Mouse (Mus musculus): ENCODE results near the gene Erbin.

Gene Erbin

DNA sequence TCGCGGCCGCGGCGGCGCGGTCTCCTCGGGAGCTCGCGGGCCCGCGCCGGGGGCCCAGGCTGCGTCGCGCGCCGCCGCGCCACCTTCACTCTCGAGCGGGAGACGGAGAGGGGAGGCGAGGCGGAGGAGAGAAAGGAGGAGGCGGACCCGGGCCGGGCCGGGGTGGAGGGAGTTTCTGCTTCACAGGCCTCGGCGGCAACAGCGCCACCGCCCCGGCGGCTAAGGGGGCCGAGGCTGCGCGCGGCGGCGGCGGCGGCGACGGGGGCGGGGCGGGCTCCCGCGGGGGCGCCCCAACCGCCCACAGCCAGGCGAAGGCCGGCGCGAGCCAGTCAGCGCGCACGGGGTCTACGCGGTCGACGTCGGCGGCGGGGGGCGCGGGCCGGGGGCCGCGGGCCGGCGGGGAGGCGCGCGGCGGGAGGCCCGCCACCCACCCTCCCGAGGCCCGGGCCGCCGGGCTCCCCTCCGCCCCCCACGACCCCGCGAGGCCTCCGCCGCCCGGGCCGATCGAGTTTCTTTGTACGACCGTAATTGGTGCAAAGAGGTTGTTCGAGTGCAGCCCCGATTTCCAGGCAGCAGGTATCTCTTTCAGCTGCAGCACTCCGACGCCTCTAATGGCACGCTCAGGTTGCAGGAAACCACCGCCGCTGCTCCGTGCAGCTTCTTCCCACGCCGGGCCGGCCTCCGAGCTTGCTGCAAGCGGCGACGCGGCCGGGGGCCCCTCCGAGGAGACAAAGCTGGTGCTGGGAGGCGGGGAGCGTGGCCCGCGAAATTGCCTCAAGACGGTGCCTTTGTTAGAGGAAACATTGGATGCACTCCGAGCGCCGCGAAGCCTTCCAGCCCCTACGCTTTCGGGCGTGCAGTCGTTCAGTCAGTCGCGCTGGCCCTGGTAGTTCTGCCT, 868 bp upstream of the Erbin start:
- DNase-seq (ENCODE audit: low read depth, low spot score) = peak; percentile 83
- no peaks in the 10 kb centered on the region for H3K27me3 ChIP-seq (ENCODE audit: control insufficient read depth, insufficient read depth, low read length, poor library complexity, severe bottlenecking)
- no peaks in the 10 kb centered on the region for H3K36me3 ChIP-seq (ENCODE audit: control insufficient read depth, insufficient read depth, low read length, poor library complexity, severe bottlenecking)

GRCm38 (mm10) chr13:103919956-103920260, 406 bp downstream of the Erbin start:
- DNase-seq (ENCODE audit: low read depth, low spot score) = no peak
- Histone ChIP-seq H3K36me3 (ENCODE audit: control insufficient read depth, insufficient read depth, low read length, poor library complexity, severe bottlenecking) (no peaks in the 10 kb centered on the region), H3K27me3 (ENCODE audit: control insufficient read depth, insufficient read depth, low read length, poor library complexity, severe bottlenecking) (no peaks in the 10 kb centered on the region)

GRCm38 (mm10) chr13:103919234-103919955, 919 bp downstream of the Erbin start:
- Histone ChIP-seq H3K27me3 (ENCODE audit: control insufficient read depth, insufficient read depth, low read length, poor library complexity, severe bottlenecking) (no peaks in the 10 kb centered on the region), H3K36me3 (ENCODE audit: control insufficient read depth, insufficient read depth, low read length, poor library complexity, severe bottlenecking) (no peaks in the 10 kb centered on the region)
- DNase-seq (ENCODE audit: low read depth, low spot score) = peak; percentile 50

GRCm38 (mm10) chr13:103918432-103918831, 1.9 kb downstream of the Erbin start:
- H3K27me3 ChIP-seq (ENCODE audit: control insufficient read depth, insufficient read depth, low read length, poor library complexity, severe bottlenecking) = no peaks in the 10 kb centered on the region
- H3K36me3 ChIP-seq (ENCODE audit: control insufficient read depth, insufficient read depth, low read length, poor library complexity, severe bottlenecking) = no peaks in the 10 kb centered on the region
- no peak for DNase-seq (ENCODE audit: low read depth, low spot score)

GRCm38 (mm10) chr13:103914114-103914736, 6.1 kb downstream of the Erbin start:
- DNase-seq (ENCODE audit: low read depth, low spot score) = no peak
- Histone ChIP-seq H3K36me3 (ENCODE audit: control insufficient read depth, insufficient read depth, low read length, poor library complexity, severe bottlenecking) (no peaks in the 10 kb centered on the region), H3K27me3 (ENCODE audit: control insufficient read depth, insufficient read depth, low read length, poor library complexity, severe bottlenecking) (no peaks in the 10 kb centered on the region)

GRCm38 (mm10) chr13:103912351-103912750, 8.0 kb downstream of the Erbin start:
- H3K27me3 ChIP-seq (ENCODE audit: control insufficient read depth, insufficient read depth, low read length, poor library complexity, severe bottlenecking) = no peaks in the 10 kb centered on the region
- H3K36me3 ChIP-seq (ENCODE audit: control insufficient read depth, insufficient read depth, low read length, poor library complexity, severe bottlenecking) = no peaks in the 10 kb centered on the region
- DNase-seq (ENCODE audit: low read depth, low spot score) = no peak

DNA sequence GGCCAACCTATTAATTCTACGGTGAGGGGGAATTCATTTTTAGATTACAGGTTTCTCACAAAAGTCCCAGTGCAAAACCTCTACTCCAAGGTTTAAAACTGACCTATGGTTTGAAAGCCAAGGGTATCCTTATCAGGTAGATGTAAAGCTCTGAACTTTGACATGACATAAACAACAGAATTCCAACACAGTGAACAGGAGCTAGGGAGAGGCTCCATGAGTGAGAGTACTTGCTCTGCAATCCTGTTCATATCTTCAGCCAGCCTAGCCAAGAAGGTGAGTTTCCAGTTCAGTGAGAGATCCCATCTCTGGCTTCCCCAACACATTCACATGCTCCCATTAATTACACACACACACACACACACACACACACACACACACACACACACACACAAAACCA, 9.7 kb downstream of the Erbin start:
- no peaks in the 10 kb centered on the region for H3K27me3 ChIP-seq (ENCODE audit: control insufficient read depth, insufficient read depth, low read length, poor library complexity, severe bottlenecking)
- H3K36me3 ChIP-seq (ENCODE audit: control insufficient read depth, insufficient read depth, low read length, poor library complexity, severe bottlenecking) = no peaks in the 10 kb centered on the region
- DNase-seq (ENCODE audit: low read depth, low spot score) = no peak

DNA sequence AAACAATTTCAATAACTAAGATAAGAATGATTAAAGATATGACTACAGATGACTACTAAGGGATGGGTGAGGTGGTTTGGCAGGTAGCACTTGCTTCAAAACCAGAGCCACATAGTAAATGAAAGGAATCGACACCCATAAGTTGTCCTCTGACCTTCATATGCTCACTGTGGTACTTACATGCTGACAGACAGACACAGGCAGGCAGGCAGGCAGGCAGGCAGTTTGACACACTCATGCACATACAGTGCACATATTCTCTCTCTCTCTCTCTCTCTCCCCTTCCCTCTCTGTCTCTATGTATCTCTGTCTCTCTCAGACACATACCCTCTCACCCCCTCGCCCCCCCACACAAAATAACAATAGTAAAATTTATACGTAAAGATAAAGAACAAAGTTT, 10.4 kb downstream of the Erbin start:
- Histone ChIP-seq H3K36me3 (ENCODE audit: control insufficient read depth, insufficient read depth, low read length, poor library complexity, severe bottlenecking) (no peaks in the 10 kb centered on the region), H3K27me3 (ENCODE audit: control insufficient read depth, insufficient read depth, low read length, poor library complexity, severe bottlenecking) (no peaks in the 10 kb centered on the region)
- DNase-seq (ENCODE audit: low read depth, low spot score) = no peak

GRCm38 (mm10) chr13:103900015-103900414, 20.3 kb downstream of the Erbin start:
- H3K27me3 ChIP-seq (ENCODE audit: control insufficient read depth, insufficient read depth, low read length, poor library complexity, severe bottlenecking) = no peaks in the 10 kb centered on the region
- H3K36me3 ChIP-seq (ENCODE audit: control insufficient read depth, insufficient read depth, low read length, poor library complexity, severe bottlenecking) = no peaks in the 10 kb centered on the region
- no peak for DNase-seq (ENCODE audit: low read depth, low spot score)

DNA sequence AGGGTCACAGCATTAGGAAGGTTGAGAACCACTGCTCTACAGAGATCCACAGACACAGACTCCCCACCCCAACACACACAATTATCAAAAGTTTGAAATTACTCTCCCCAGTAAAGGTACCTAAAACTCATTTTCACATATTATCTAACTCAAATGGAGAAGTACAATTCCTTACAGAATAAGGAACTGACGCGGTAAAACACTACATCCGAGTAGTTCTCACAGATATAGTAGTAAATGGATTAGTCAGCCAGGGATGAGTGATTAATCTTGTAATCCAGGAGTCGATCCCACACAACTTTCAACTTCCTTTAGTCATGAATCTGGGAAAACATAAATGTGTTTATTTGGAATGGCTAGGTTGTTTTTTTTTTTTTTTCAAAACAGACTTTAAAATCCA, 22.7 kb downstream of the Erbin start:
- DNase-seq (ENCODE audit: low read depth, low spot score) = no peak
- Histone ChIP-seq H3K27me3 (ENCODE audit: control insufficient read depth, insufficient read depth, low read length, poor library complexity, severe bottlenecking) (no peaks in the 10 kb centered on the region), H3K36me3 (ENCODE audit: control insufficient read depth, insufficient read depth, low read length, poor library complexity, severe bottlenecking) (no peaks in the 10 kb centered on the region)

DNA sequence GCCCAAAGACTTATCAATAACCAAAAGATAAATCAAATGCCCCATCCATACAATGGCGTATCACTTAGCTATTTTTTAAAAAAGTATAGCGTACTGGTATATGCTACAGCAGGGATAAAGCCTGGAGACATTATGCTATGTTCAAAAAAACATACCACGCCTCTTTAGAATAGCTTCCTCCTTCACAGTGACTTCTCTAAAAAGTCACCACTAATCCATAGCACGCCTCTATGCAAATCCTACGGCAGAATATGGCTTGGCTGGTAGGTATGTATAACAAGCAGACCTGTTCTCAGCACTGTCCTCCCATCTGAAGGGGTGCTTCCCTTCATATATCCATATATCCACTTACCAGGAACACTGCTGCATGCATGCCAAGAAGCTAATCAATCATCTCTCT, 27.2 kb downstream of the Erbin start:
- Histone ChIP-seq H3K27me3 (ENCODE audit: control insufficient read depth, insufficient read depth, low read length, poor library complexity, severe bottlenecking) (no peaks in the 10 kb centered on the region), H3K36me3 (ENCODE audit: control insufficient read depth, insufficient read depth, low read length, poor library complexity, severe bottlenecking) (no peaks in the 10 kb centered on the region)
- peak; percentile 63 for DNase-seq (ENCODE audit: low read depth, low spot score)

DNA sequence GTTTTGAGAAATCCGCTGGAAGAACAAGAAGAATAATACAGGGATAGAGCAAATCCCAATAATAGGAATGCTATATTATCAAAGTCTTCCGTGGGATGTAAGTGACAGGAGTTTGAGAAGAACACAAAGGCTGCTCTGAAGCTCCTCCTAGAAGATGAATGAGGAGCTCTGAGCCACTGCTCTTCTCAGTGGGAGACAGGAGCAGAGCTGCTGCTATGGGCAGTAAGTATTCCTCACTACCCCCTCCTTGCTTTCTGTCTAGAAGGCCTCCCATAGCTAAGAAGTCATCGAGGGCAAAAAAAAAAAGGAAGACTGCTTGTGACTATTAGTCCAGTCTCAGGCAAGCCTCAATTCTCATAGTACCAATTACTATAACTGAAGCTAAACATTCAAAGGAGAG, 30.3 kb downstream of the Erbin start:
- H3K27me3 ChIP-seq (ENCODE audit: control insufficient read depth, insufficient read depth, low read length, poor library complexity, severe bottlenecking) = no peaks in the 10 kb centered on the region
- no peaks in the 10 kb centered on the region for H3K36me3 ChIP-seq (ENCODE audit: control insufficient read depth, insufficient read depth, low read length, poor library complexity, severe bottlenecking)
- no peak for DNase-seq (ENCODE audit: low read depth, low spot score)

- no peaks in the 10 kb centered on the region for H3K27me3 ChIP-seq (ENCODE audit: control insufficient read depth, insufficient read depth, low read length, poor library complexity, severe bottlenecking)
- no peak for DNase-seq (ENCODE audit: low read depth, low spot score)
- H3K36me3 ChIP-seq (ENCODE audit: control insufficient read depth, insufficient read depth, low read length, poor library complexity, severe bottlenecking) = no peaks in the 10 kb centered on the region
Measured at GRCm38 (mm10) chr13:103886503-103886902, 33.8 kb downstream of the Erbin start.

- 0 out of 2 replicates have a peak, but pooled peaks cover 3% of the 10 kb centered on the region for H3K36me3 ChIP-seq (ENCODE audit: control insufficient read depth, insufficient read depth, low read length, poor library complexity, severe bottlenecking)
- no peak for DNase-seq (ENCODE audit: low read depth, low spot score)
- H3K27me3 ChIP-seq (ENCODE audit: control insufficient read depth, insufficient read depth, low read length, poor library complexity, severe bottlenecking) = no peaks in the 10 kb centered on the region
Measured at GRCm38 (mm10) chr13:103881200-103881599, 39.1 kb downstream of the Erbin start.

DNA sequence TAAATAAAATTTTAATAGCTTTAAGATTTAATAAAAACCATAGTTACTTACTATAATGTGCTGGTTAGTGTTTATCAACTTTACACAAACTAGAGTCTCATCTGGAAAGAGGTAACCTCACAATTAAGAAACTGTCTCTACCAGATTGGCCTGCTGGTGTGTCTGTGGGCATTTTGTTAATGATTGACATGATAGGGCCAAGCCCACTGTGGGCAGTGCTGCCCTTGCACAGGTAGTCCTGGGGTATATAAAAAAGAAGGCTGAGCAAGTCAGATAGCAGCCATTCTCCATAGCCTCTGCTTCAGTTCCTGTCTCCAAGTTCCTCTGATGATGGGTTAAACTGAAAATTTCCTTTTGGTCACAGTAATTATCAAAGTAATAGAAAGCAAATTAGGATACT, 43.6 kb downstream of the Erbin start:
- peaks cover 5% of the 10 kb centered on the region; the same call in 1 of the 2 replicates for H3K36me3 ChIP-seq (ENCODE audit: control insufficient read depth, insufficient read depth, low read length, poor library complexity, severe bottlenecking)
- H3K27me3 ChIP-seq (ENCODE audit: control insufficient read depth, insufficient read depth, low read length, poor library complexity, severe bottlenecking) = no peaks in the 10 kb centered on the region
- DNase-seq (ENCODE audit: low read depth, low spot score) = no peak
